Mouse (Mus musculus): ENCODE data around the gene Olfr159. TPM values are rescaled to one million over a fixed set of nuclear protein-coding genes. Genes with fewer than 3 reads are reported as not detected.

The Olfr159 gene
- polyA plus RNA-seq, 1 experiment from 2014 or later, result not detected

Other genes with a start within 250 kb of the Olfr159 start
- 215 and 216 TPM in 2 replicates for gene Tpm2, start 247.2 kb downstream of the Olfr159 start, polyA plus RNA-seq (2016; fragmentation: Nextera tagmentation; extraction: Ambion mirVana)
- gene Creb3, start 208.7 kb downstream of the Olfr159 start, polyA plus RNA-seq (2016; fragmentation: Nextera tagmentation; extraction: Ambion mirVana), result 42.0 and 44.5 TPM in 2 replicates
- gene Tln1, start 208.3 kb downstream of the Olfr159 start, polyA plus RNA-seq (2016; fragmentation: Nextera tagmentation; extraction: Ambion mirVana), result 62.2 and 67.4 TPM in 2 replicates
- 36.6 and 42.5 TPM in 2 replicates for gene Rgp1, start 192.3 kb downstream of the Olfr159 start, polyA plus RNA-seq (2016; fragmentation: Nextera tagmentation; extraction: Ambion mirVana)
- gene Gba2, start 192.1 kb downstream of the Olfr159 start, polyA plus RNA-seq (2016; fragmentation: Nextera tagmentation; extraction: Ambion mirVana), result 32.0 and 34.7 TPM in 2 replicates
- 2.1 TPM in 1 of 2 replicates, not detected in the other for gene Msmp, start 186.5 kb downstream of the Olfr159 start, polyA plus RNA-seq (2016; fragmentation: Nextera tagmentation; extraction: Ambion mirVana)
- gene Npr2, start 139.1 kb downstream of the Olfr159 start, polyA plus RNA-seq (2016; fragmentation: Nextera tagmentation; extraction: Ambion mirVana), result 14.4 and 17.9 TPM in 2 replicates
- gene Spag8, start 117.4 kb downstream of the Olfr159 start, polyA plus RNA-seq (2016; fragmentation: Nextera tagmentation; extraction: Ambion mirVana), result 0.95 and 0.99 TPM in 2 replicates
- 78.7 and 87.6 TPM in 2 replicates for gene Hint2, start 114.5 kb downstream of the Olfr159 start, polyA plus RNA-seq (2016; fragmentation: Nextera tagmentation; extraction: Ambion mirVana)
- 5.6 and 6.6 TPM in 2 replicates for gene Tmem8b, start 102.0 kb downstream of the Olfr159 start, polyA plus RNA-seq (2016; fragmentation: Nextera tagmentation; extraction: Ambion mirVana)
- gene Fam221b, start 101.9 kb downstream of the Olfr159 start, polyA plus RNA-seq (2016; fragmentation: Nextera tagmentation; extraction: Ambion mirVana), result 2.8 and 3.6 TPM in 2 replicates
- gene Olfr70, start 70.2 kb downstream of the Olfr159 start, polyA plus RNA-seq (2016; fragmentation: Nextera tagmentation; extraction: Ambion mirVana), result 0.08 TPM in 1 of 2 replicates, not detected in the other
- not detected in 2 replicates for gene Olfr71, start 60.8 kb downstream of the Olfr159 start, polyA plus RNA-seq (2016; fragmentation: Nextera tagmentation; extraction: Ambion mirVana)
- gene Hrct1, start 43.8 kb downstream of the Olfr159 start, polyA plus RNA-seq (2016; fragmentation: Nextera tagmentation; extraction: Ambion mirVana), result 0.38 and 0.72 TPM in 2 replicates
- 0.20 and 0.28 TPM in 2 replicates for gene Spaar, start 41.0 kb downstream of the Olfr159 start, polyA plus RNA-seq (2016; fragmentation: Nextera tagmentation; extraction: Ambion mirVana)
- 0.19 TPM in 1 of 2 replicates, not detected in the other for gene Olfr156, start 52.9 kb upstream of the Olfr159 start, polyA plus RNA-seq (2016; fragmentation: Nextera tagmentation; extraction: Ambion mirVana)
- 0.12 TPM in 1 of 2 replicates, not detected in the other for gene Olfr157, start 69.2 kb upstream of the Olfr159 start, polyA plus RNA-seq (2016; fragmentation: Nextera tagmentation; extraction: Ambion mirVana)
- gene Olfr155, start 80.6 kb upstream of the Olfr159 start, polyA plus RNA-seq (2016; fragmentation: Nextera tagmentation; extraction: Ambion mirVana), result not detected in 2 replicates
- 26.9 and 33.1 TPM in 2 replicates for gene Reck, start 104.5 kb upstream of the Olfr159 start, polyA plus RNA-seq (2016; fragmentation: Nextera tagmentation; extraction: Ambion mirVana)
- gene Glipr2, start 186.4 kb upstream of the Olfr159 start, polyA plus RNA-seq (2016; fragmentation: Nextera tagmentation; extraction: Ambion mirVana), result 86.2 and 89.9 TPM in 2 replicates
- not detected in 2 replicates for gene Ccin, start 212.5 kb upstream of the Olfr159 start, polyA plus RNA-seq (2016; fragmentation: Nextera tagmentation; extraction: Ambion mirVana)
- 241 and 247 TPM in 2 replicates for gene Clta, start 233.4 kb upstream of the Olfr159 start, polyA plus RNA-seq (2016; fragmentation: Nextera tagmentation; extraction: Ambion mirVana)

All from limb, embryonic 12.5 days (tissue).